Mouse (Mus musculus) v-Abl transformed pro-B cells (cell line): ENCODE data around the gene Gm20388.

ENCODE experiments used
- in situ Hi-C, 2 experiments: fragments of 400-800 bp; cut with MboI; formaldehyde crosslinking; loops; one replicate each; pipeline ENCODE4 v1.15.1; 2025; ENCODE audit not compliant: unreplicated experiment in 2 of 2

Gm20388 gene

GRCm38 (mm10) chr8:121995895-121996294 lies 2085.3 kb downstream of the Gm20388 start:
- in situ Hi-C loops = loop anchor here in 1 of 2 experiments (25.0 kb wide), 1 partner anchor 266 kb away; no protein-coding TSS in a partner anchor

- in situ Hi-C loops = loop anchor here in 1 of 2 experiments (25.0 kb wide), 1 partner anchor 264 kb away; no protein-coding TSS in a partner anchor
These were observed 2088.0 kb downstream of the Gm20388 start for GRCm38 (mm10) chr8:121998631-121999030.

GRCm38 (mm10) chr8:121999211-121999610 lies 2088.6 kb downstream of the Gm20388 start:
- in situ Hi-C loops = loop anchor here in 1 of 2 experiments (25.0 kb wide), 1 partner anchor 263 kb away; no protein-coding TSS in a partner anchor

- in situ Hi-C loops = no loop called here
These were observed 2090.9 kb downstream of the Gm20388 start for GRCm38 (mm10) chr8:122001339-122002115.

GRCm38 (mm10) chr8:122003646-122004045 lies 2093.0 kb downstream of the Gm20388 start:
- in situ Hi-C loops = no loop called here

- in situ Hi-C loops = no loop called here
These were observed 2093.5 kb downstream of the Gm20388 start for GRCm38 (mm10) chr8:122004131-122004530.

GRCm38 (mm10) chr8:122005422-122006204 lies 2095.0 kb downstream of the Gm20388 start:
- in situ Hi-C loops = no loop called here

- in situ Hi-C loops = no loop called here
These were observed 2096.2 kb downstream of the Gm20388 start for GRCm38 (mm10) chr8:122006688-122007484.

GRCm38 (mm10) chr8:122008395-122008794 lies 2097.8 kb downstream of the Gm20388 start:
- in situ Hi-C loops = no loop called here

- in situ Hi-C loops = no loop called here
These were observed 2100.0 kb downstream of the Gm20388 start for GRCm38 (mm10) chr8:122010638-122011037.

GRCm38 (mm10) chr8:122011066-122011588 lies 2100.5 kb downstream of the Gm20388 start:
- in situ Hi-C loops = no loop called here

- in situ Hi-C loops = no loop called here
These were observed 2104.0 kb downstream of the Gm20388 start for GRCm38 (mm10) chr8:122014606-122015005.

GRCm38 (mm10) chr8:122018046-122018831 lies 2107.6 kb downstream of the Gm20388 start:
- in situ Hi-C loops = no loop called here

GRCm38 (mm10) chr8:122019162-122019561 lies 2108.5 kb downstream of the Gm20388 start:
- in situ Hi-C loops = no loop called here

- in situ Hi-C loops = no loop called here
These were observed 2109.6 kb downstream of the Gm20388 start for GRCm38 (mm10) chr8:122020050-122020771.

GRCm38 (mm10) chr8:122021725-122022124 lies 2111.1 kb downstream of the Gm20388 start:
- in situ Hi-C loops = no loop called here

GRCm38 (mm10) chr8:122022274-122022673 lies 2111.6 kb downstream of the Gm20388 start:
- in situ Hi-C loops = no loop called here

- in situ Hi-C loops = no loop called here
These were observed 2112.1 kb downstream of the Gm20388 start for GRCm38 (mm10) chr8:122022705-122023104.

- in situ Hi-C loops = no loop called here
These were observed 2114.9 kb downstream of the Gm20388 start for GRCm38 (mm10) chr8:122025546-122025945.
